Mouse (Mus musculus) retina, embryonic 14.5 days (tissue): ENCODE measurements at regions not wholly inside any gene's neighbourhood (a gene's known extent, or its start where the extent isn't known, plus 50 kb on each side); places are given as distances from the start of the nearest gene placed in this dataset.

Source experiments
- DNase-seq: peaks from one replicate; pipeline ENCODE4 v3.0.0-alpha.2; 2015; ENCODE audit warnings: low spot score

DNA sequence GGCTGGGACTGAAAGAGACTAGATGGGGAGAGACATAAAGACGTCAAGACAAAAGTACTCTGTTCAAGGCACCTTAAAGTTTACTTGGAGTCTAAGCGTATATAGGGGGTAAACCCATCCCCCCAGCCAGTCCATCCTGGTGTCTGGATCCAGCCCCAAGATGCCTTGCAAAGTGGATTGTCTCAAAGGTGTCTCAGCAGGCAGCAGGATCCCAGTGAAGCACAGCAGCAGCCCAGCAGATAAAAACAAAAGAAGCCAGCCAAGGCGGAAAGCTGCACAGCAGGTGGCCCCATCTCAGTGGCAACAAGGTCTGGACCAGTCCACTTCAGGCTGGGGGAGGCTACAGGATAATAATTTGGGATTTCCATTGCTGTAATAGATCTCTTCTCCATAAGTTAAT is 72.0 kb upstream of the Col5a2 start:
- peak; percentile 3 for DNase-seq

DNA sequence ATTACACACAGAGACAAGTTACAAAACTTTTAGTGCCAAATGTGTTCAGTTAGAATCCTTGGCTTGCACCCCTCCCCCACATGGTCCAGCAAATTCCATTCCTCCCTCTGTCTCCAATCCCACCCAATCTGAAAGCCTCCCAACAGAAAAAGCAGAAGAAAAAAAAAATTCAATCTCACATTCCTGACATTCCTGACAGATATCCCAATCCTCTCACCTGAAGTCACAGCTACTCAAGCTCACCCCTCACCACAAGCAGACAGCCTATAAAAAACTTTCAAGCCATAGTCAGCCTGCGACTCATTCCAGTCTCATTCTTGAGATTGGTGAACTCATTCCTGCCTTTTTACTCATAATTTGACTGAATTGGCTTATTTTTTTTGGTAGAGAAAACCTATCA is 77.4 kb upstream of the Col5a2 start:
- no peak for DNase-seq

- DNase-seq, result no peak
These were observed 84.4 kb upstream of the Col5a2 start for GRCm38 (mm10) chr1:45587351-45588025.

- no peak for DNase-seq
These were observed 94.2 kb upstream of the Col5a2 start for GRCm38 (mm10) chr1:45597316-45597715.

DNA sequence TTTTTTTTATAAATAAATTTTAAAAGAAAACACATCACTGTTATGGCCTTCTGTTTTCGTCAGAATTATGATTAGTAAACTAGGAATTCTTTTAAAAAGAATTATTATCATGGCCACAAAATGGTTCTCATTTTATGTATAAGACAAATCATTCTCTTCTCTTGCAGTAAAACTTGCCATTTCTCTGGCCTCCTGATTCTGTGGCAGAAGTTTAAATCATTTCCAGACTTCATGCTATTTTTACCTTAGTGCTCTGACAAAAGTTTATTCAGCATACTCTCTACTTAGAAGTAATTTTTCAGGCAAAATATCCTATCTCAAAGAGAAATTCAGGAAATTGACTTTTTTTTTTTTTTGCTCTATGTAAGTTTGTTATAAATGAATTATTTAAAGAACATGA is 96.3 kb upstream of the Col5a2 start:
- no peak for DNase-seq

DNA sequence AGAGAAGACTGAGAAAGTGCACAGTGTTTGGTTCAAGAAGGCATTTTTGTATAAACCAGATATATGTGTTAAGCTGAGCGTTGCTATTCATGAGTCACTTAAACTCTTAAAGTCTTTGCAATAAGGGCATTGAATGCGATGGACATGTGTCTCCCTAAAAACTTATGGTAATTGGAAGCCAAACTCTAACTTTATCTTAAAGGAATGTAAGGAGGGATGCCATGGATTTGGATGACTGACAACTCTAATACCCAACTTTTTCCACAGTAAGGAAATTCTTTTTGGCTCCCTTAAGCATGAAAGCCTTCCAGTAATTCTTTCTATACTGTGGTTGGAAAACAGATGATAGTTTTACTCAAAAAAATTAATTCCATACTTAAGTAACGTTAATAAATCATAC is 96.9 kb upstream of the Col5a2 start:
- DNase-seq, result no peak

DNA sequence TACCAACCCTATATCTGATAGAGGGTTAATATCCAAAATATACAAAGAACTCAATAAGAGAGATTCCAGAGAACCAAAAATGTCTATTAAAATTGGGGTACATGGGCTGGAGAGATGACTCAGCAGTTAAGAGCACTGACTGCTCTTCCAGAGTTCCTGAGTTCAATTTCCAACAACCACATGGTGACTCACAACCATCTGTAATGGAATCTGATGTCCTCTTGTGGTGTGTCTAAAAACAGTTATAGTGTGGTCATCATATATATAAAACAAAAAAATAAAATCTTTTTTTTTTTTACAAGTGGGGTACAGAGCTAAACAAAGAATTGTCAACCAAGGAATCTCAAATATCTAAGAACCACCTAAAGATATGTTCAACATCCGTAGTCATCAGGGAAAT is 102.5 kb upstream of the Col5a2 start:
- DNase-seq, result no peak

GRCm38 (mm10) chr1:45608316-45608715 is 105.2 kb upstream of the Col5a2 start:
- no peak for DNase-seq

- DNase-seq, result no peak
These were observed 115.9 kb upstream of the Col5a2 start for GRCm38 (mm10) chr1:45619008-45619407.

DNA sequence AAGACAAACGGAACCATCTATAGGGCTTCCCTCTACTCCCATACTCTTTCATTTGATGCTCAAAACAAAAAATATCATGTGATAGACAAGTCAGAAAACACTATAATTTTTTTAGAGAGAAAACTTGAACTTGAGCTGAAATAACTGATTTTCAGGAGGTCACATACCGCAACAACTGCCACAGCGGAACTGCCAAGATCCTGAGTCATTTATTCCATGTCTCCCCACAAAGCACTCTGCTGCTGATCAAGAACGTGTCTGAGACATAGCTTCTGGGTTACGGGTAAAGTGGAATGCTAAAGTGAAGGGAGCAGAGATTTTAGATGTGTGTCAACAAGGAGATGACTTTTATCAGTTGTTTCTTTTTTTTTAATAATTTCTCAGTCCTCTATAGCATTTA is 122.8 kb upstream of the Col5a2 start:
- no peak for DNase-seq

- DNase-seq, result no peak
These were observed 123.7 kb upstream of the Col5a2 start for GRCm38 (mm10) chr1:45626733-45627132.

DNA sequence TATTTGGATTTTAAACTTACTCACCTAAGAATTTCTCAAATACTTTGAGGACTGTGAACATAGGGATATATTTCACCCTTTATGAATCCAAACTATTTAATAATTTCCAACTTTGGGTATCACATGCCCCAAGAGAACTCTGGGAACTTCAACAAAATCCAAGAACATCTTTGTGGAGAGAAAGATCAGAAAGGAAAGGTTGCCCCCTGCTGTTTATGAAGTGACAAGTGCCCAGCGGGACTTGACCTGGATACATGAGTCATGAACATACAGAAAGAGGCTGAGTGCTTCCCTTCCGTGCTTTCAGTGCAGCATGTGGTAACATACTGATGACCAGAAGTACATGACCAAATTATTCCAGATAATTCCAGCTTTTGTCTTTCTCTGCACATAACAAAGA is 124.8 kb upstream of the Col5a2 start:
- DNase-seq, result peak; percentile 68

GRCm38 (mm10) chr1:45647301-45647700 is 144.2 kb upstream of the Col5a2 start:
- no peak for DNase-seq

DNA sequence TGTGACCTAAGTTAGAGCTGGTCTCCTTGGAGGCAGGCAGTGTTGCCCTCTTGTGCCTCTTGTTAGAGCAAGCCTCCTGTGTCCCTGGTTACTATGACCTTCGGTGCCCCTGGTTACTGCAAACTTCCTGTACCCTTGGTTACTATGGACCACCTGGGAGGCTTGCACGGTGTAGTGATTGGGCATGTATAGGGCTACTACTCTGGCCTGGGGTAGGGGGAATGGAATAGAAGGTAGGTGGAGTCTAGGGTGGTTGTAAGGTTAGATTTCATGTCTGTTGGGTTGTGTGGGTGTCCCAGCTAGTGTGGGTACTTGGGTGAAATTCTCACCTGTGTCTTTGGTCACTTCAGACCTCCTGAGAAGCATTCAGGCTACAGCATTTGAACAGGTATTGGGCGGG is 141.7 kb upstream of the Wdr75 start:
- DNase-seq, result no peak

DNA sequence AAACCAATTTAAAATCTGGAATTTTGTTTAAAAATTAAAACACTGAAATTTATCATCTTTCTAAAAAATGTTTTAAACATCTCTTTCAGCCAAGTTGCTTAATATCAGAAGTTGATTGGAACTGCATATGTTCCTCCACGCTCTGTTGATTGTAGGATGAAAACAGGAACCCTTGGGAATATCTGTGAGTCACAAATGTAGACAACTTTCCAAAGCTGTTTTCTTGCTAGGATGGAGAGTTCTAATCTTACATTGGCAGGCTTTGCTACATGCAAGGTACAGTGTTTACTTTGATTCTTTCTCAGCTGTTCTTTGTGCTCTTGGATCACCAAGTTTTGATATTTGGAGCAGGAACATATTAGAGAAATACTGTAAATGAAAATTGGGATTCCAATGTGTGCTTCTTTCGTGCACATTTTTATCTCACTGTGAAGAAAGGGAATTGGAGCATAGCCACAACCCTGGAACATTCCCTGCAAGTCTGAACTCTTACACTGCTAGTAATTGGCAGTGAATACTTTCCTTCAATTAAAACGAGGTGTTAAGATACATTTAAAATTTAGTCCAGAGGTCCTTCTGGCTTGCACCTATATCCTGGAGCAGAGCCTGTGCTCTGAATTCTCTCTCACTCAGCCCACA is 131.0 kb upstream of the Wdr75 start:
- DNase-seq, result no peak

- peak; percentile 6 for DNase-seq
These were observed 122.4 kb upstream of the Wdr75 start for GRCm38 (mm10) chr1:45672443-45673156.

DNA sequence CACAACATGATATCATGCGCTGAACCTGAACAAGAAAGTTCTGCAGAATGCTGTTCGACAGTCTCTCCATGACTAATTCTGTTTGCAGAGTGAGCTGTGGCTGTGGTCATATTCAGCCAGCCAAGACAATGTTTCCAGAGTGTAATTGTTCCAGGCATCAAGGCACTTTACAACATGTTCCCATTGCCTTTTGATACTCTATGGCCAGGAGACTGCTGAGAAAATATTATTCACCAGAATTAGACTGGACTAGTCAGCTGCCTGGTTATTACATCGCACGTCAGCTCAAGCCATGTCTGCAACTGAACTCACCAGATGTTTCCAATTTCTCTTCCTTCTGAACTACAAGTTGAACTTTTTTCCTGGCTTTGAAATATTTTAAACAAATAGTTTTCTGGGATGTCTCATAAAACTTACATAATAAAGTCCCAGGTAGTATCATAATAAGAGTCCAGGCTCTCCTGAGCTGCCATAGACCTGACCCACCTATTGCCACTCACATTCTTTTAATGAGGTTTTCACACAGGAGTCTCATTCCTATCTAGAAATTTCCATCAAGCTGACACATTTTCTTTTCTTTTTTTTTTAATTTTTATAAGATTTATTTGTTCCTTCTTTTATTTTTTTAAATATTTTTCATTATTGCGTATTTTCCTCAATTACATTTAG is 119.1 kb upstream of the Wdr75 start:
- DNase-seq, result no peak

DNA sequence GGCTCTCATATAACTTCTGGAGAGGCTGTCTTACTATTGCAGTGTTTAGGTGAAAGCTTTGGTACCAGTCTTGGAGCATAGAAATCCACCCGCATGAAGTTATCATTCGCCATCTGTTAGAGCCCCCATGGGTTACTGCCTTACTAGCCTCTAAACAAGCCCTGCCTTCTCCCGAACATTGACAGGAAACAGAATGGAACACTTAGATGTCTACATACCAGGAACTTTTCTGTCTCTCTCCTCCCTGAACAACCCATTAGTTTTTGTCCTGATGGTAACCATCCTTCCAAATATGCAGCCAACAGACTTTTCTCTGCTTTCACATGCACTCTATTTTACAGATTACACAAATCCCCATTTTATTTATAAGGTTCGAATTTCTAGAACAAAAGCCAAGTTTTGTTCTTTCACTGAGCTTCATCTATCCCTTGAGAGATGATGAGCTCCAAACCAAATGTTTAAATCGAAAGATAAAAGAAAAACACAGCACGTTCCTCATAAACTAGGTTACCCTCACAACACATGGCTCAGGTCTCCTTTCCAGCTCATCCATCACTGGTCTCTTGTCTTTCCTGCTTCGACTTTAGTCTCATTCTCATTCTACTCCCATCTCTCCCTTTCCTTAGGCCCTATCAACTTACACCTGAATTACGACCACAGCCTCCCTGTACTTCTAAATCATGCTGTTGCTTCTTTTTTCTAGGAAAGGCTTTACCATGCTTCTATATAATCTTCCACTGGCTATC is 114.8 kb upstream of the Wdr75 start:
- DNase-seq, result no peak

DNA sequence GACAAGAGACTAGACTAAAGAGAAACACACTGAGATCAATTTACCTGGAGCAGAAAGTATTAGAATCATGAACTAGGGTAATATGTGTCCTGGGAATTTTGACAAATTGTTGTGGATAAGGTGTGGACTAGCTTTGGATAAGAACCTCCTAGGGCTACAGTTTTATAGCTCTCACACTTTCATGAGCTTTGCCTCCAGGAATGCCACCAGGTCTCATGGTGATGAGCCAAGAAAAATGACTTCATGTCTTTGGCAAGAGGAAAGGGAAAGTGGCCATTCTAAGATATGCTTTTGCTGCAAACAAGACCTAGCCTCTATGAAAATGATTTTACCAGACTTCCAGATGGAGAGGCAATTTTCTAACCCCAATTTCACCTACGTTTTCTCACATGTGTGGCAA is 94.1 kb upstream of the Wdr75 start:
- no peak for DNase-seq

GRCm38 (mm10) chr1:45701516-45701915 is 93.5 kb upstream of the Wdr75 start:
- no peak for DNase-seq

DNA sequence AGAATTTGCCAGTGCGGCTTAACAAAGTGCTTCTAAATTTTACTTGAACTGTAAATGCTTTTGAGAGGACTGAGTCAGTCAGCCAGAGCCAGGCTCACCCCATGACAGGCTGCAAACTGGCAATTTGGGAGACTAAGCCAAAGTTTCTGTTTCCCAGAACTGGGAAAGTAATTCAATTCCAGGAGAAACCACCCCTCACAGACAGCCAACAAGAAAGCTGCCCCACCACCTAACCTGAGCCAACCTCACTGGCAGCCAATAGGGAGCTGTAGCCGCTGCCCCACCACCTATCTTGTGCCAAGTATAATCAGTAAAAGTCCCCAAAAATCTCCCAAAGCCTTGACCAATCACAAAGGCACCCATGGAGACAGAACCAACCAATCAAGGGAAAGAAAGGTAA is 71.6 kb upstream of the Wdr75 start:
- no peak for DNase-seq

- no peak for DNase-seq
These were observed 62.0 kb upstream of the Wdr75 start for GRCm38 (mm10) chr1:45732958-45733357.
